Mouse (Mus musculus) embryonic fibroblast, embryonic 13.5 days (primary cell): Measurements from ENCODE around the gene Prkd2.

Source experiments
- CTCF ChIP-seq: IDR thresholded peaks from 2 replicates; pipeline ENCODE4 v1.5.1; 2011; ENCODE audit warnings: mild to moderate bottlenecking, control low read depth, low read length, moderate library complexity, borderline replicate concordance; ENCODE audit not compliant: insufficient read depth
- POLR2A ChIP-seq: IDR thresholded peaks from 2 replicates; pipeline ENCODE4 v1.6.1; 2011; ENCODE audit warnings: low read depth, mild to moderate bottlenecking, control low read depth, low read length, moderate library complexity

GRCm38 (mm10) chr7:16845072-16845819 lies 2.5 kb downstream of the Prkd2 start:
- TF ChIP-seq POLR2A (no peak), CTCF (no peak)
